Mouse (Mus musculus) cerebellum, adult 11-12 months (tissue): ENCODE measurements around the gene Klrb1a.
"Not testable (repeated sequence)": the region's sequence is repeated elsewhere in the genome, so short reads cannot be mapped to it uniquely, and the experiment has no call there.

Experiments
- DNase-seq: peaks from one replicate; pipeline ENCODE4 v3.0.0; 2022

Gene Klrb1a

DNA sequence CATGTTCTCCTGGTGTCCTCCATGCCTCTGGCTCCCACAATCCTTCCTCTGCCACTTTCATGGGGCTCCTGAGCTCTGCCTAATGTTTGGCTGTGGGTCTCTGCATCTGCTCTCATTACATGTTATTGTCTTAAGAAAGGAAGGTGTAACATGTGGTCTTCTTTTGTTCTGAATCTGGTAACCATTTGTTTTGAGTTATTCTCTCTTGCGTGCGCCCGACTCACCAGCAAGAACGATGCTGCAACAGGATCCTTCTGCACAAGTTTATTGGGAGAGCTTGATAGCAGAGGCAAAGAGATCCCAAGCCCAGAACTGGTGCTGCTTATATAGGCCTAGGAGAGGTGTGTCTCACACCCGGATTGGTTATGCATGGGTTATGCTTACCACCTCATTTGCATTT lies at the start of gene Klrb1a:
TSS of gene Klrb1a (minus strand) at position 101 of the 400 bp plus-strand sequence.
- DNase-seq = not testable (repeated sequence)

DNA sequence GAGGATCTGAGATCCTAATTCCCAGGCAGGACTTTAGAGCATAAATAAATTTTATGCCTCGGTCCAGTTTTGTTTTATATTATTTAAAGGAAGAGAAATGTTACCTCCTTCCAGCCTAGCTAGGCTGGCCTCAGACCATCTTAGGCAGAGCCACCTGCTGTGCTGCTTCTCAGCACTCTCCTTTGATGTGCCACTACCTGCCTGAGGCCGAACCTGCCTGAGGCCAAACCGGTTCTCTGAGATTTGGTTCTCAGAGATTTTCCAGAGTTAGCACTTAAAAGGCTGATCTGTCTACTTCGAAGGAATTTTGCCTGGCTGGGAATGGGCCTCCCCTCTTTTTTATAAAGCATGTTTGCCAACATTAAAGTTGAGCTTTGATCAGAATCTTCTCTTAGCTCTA lies 46.6 kb upstream of the Klrb1a start:
- DNase-seq = no peak

- DNase-seq = no peak
Observed at GRCm38 (mm10) chr6:128662206-128662605, 38.9 kb upstream of the Klrb1a start, which contains the start of gene Clec2h. Clec2h (plus strand) TSS chr6:128662385.

GRCm38 (mm10) chr6:128661249-128661648 lies 37.9 kb upstream of the Klrb1a start:
- DNase-seq = no peak

DNA sequence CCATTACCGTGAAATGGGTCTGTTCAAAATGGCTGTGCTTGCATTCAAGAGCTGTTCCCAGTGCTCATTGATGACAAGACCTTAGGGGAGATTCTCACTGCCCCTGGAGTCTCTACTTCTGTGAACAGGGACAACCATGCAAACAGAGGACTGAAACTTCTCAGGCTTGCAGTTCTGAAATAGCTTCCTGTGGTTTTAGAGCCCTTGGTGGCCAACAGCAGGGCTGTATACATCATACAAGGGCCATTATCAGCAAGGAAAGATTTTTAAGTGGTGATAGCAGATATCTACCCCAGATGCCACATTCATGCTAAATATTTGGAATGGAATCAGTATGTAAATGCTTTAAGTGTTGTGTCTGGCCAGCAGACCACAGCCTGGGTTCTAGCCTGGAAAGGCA lies 29.6 kb upstream of the Klrb1a start:
- DNase-seq = no peak

- not testable (repeated sequence) for DNase-seq
Observed at GRCm38 (mm10) chr6:128650827-128651226, 27.5 kb upstream of the Klrb1a start.

DNA sequence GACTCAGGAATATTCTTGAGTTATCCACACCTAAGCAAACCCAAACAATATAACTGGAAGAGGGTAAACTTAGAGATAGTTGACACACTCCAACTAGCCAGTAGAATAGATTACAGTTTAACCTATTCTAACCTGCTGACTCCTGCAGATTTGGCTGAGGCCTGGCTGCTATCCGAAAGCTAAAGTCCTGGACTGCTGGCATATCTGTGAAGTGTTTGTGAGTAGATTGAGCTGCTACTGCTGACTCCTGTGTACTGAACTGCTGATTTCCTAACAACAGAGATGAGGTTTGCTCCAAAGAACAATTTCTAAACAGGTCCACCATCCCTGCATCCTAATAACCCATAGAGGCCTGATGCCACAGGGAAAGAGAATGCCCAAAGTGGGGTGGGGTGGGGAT lies 26.9 kb upstream of the Klrb1a start:
- DNase-seq = no peak

GRCm38 (mm10) chr6:128649681-128650080 lies 26.3 kb upstream of the Klrb1a start:
- no peak for DNase-seq

GRCm38 (mm10) chr6:128645708-128646107 lies 22.4 kb upstream of the Klrb1a start:
- not testable (repeated sequence) for DNase-seq

GRCm38 (mm10) chr6:128644694-128645093 lies 21.4 kb upstream of the Klrb1a start:
- DNase-seq = not testable (repeated sequence)

GRCm38 (mm10) chr6:128643999-128644398 lies 20.7 kb upstream of the Klrb1a start:
- no peak for DNase-seq

DNA sequence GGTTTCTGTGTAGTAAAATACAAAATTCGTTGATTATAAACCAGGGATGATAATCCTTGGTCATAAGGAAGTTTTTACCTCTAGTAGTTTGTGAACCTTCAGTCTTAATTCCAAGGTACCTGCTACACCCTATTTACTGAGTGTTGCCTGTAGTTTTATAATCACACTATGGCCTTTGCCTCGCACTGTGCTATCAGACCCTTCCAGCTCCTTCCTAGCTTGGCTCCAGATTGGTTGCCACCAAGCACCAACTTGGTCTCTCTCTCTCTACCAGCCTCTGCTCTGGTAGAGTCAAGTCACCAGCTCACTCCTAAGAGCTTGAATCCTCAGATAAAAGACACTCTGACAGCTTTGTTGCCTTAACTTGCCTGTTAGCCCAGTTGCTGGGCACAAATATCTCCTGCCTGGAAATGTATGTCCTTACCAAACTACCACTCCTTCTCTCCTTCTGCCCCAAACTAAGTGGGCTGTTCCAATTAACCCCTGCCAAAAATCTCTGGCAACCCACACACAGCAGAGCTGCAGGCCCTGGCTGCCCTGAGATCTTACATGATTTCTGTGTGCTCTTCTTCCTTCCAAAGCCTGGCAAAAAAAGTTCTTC lies 17.9 kb upstream of the Klrb1a start:
- no peak for DNase-seq

DNA sequence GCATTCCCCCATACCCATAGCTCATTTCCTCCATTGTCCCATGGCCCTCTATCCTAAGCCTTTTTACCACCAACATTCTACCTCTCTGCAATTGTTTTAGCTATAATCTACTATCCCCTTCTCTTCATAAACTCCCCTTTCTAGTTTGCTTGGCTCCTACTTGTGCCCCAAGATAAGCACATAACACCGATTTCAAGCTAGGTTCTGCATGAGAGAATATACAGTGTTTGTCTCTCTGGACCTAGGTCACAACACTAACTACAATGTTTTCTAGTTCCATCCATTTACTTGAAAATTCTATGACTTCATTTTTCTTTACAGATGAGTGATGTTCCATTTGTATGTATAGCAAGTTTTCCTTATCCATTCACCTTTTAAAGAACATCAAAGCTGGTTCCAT lies 17.3 kb upstream of the Klrb1a start:
- no peak for DNase-seq

- DNase-seq = not testable (repeated sequence)
Observed at GRCm38 (mm10) chr6:128630912-128631905, 7.9 kb upstream of the Klrb1a start.

GRCm38 (mm10) chr6:128629771-128630739 lies 6.7 kb upstream of the Klrb1a start:
- DNase-seq = peak; percentile 43

- DNase-seq = not testable (repeated sequence)
Observed at GRCm38 (mm10) chr6:128625246-128625645, 1.9 kb upstream of the Klrb1a start.

DNA sequence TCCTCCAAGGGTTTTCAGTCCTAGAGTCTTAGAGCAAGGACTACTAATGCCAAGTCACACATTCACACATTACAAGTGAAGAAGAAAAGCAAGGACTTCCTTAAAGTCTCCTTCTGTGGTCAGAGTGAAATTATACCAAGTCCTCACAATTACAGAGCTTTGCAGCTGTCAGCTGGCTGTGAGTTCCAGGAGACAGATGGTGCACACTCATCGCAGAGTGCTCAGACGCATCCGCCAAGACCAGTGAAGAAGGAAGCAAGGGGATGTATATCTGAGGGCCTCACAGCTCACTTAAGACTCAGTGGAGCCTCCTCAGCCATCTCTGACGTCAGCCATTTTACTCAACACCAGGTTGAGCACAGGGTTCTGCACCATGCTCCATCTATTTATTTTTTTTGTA lies 1.1 kb upstream of the Klrb1a start:
- no peak for DNase-seq

DNA sequence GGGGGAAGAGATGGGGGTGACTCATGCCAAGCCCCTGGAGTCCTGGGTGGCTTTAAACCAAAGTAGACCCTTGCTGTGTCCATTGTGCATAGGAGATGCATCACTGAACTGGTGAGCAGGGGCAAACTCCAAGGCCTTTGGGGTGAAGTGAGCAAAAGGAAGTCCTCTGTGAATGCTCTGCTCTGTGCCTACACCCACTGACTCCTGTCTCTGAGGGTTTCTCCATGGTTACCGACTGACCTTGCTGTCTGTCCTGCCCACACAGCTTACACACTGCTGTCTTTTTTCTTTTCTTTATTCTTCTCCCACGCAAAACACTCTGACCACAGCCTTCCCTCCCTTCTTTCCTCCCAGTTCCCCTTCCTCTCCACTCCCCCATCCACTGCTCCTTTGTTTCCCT lies 600 bp downstream of the Klrb1a start:
- no peak for DNase-seq

DNA sequence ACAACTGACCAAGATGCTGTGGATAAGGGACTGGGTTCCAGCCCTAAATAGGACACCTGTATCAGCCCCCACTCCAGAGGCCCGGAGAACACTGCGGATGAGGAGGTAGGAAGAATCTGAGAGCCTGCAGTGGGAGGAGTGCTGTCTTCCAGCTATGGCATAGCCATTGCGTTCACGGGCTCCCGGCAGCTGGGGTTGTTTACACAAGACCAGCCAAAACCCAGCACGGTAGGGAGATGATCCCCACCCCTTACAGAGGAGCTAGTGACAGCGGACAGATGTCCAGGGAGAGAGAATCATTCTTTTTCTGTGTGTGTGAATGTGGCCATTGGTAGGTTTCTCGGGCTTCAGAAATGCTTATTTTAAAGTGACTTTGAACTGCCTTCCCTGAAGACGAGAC lies 17.0 kb downstream of the Klrb1a start:
- DNase-seq = no peak

GRCm38 (mm10) chr6:128604512-128604911 lies 18.8 kb downstream of the Klrb1a start:
- DNase-seq = no peak

DNA sequence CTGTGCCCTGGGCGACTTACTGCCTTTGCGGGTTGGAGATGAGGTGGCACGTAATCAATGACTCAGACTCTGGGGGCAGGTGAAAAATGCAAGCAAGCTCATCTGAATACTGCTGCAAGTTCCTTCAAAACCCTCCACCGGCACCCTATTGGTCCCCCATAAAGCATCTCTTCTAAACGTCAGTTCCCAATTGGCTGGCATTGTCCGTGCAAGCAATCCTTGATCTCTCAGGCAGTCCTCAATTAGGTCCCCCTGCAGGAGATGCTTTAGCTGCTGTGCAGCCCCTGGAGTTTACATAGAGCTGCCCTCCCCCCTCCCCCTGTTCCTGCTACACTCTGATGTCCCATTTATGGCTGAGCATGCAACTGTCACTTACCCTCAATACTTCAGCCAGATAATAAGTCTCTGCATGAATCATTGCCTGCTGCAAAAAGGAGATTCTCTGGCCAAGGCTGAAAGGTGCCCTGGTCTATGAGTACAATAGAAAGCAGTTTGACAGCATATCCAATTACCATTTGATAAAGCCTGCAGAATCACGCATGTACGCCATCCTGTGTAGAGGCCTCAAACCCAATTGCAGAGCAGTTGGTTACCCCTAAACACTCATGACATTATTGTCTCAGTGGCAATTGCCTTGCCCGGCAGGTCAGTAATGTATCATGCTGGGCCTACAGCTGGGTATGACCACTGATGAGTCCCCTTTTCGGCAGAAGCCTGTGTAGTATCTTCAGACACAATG lies 20.7 kb downstream of the Klrb1a start:
- DNase-seq = no peak

DNA sequence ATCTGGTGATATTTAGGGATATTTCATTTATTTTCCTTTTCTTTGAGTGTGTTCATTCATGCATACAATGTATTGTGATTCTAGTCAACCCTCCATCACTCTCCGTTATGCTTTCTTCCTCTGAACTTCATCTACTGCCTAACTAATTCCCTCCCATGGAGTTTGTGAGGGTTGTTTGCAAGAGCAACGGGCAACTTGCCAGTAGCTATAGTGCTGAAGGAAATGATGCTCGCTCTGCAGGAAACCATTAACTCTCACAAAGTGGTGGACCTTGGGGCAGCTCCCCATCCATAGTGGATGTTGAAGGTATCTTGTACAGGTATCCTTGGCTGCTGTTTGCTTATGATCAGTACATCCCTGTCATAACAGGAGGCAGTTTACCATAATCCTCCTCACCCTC lies 21.3 kb downstream of the Klrb1a start:
- DNase-seq = no peak
